Mouse (Mus musculus): ENCODE data around the gene Rmdn2. TPM values are rescaled to one million over a fixed set of nuclear protein-coding genes. Genes with fewer than 3 reads are reported as not detected.

The Rmdn2 gene
- 10 to 100 TPM in 1 of 2 experiments, 1 to 10 TPM in 1; 9.5 to 10.9 TPM for total RNA-seq (2021)

- intact Hi-C loops (cut with DNase I): no loop called here
These were observed at the start of gene Rmdn2 for GRCm38 (mm10) chr17:79611545-79611944. TSS of gene Rmdn2 (plus strand) at chr17:79611863.

GRCm38 (mm10) chr17:79563067-79563620, 48.5 kb upstream of the Rmdn2 start:
- intact Hi-C loops (cut with DNase I): loop anchor here (10.0 kb wide), 1 partner anchor 208 kb away; the partner anchor contains the start of gene Cdc42ep3
- DNase-seq: no peak

More at GRCm38 (mm10) chr17:79611545-79611944, at the start of gene Rmdn2:
- no peak for DNase-seq

- no peak for DNase-seq
These were observed 47.9 kb upstream of the Rmdn2 start for GRCm38 (mm10) chr17:79563721-79564120.

GRCm38 (mm10) chr17:79565241-79565961, 46.3 kb upstream of the Rmdn2 start:
- intact Hi-C loops (cut with DNase I): loop anchor here (5.0 to 10.0 kb wide), 2 partner anchors 211 to 453 kb away; partner anchors contain the start of gene Cdc42ep3
- DNase-seq: peak; percentile 84

More at GRCm38 (mm10) chr17:79563721-79564120, 47.9 kb upstream of the Rmdn2 start:
- intact Hi-C loops (cut with DNase I): loop anchor here (10.0 kb wide), 1 partner anchor 209 kb away; the partner anchor contains the start of gene Cdc42ep3

- intact Hi-C loops (cut with DNase I): loop anchor here (5.0 to 10.0 kb wide), 2 partner anchors 214 to 456 kb away; partner anchors contain the start of gene Cdc42ep3
- no peak for DNase-seq
These were observed 43.3 kb upstream of the Rmdn2 start for GRCm38 (mm10) chr17:79568401-79568800.

GRCm38 (mm10) chr17:79578328-79578727, 33.3 kb upstream of the Rmdn2 start:
- DNase-seq: no peak
- intact Hi-C loops (cut with DNase I): loop anchor here (10.0 kb wide), 1 partner anchor 584 kb away; no protein-coding TSS in a partner anchor

GRCm38 (mm10) chr17:79580264-79580920, 31.3 kb upstream of the Rmdn2 start:
- intact Hi-C loops (cut with DNase I): loop anchor here (5.0 kb wide), 1 partner anchor 468 kb away; no protein-coding TSS in a partner anchor
- peak; percentile 80 for DNase-seq

GRCm38 (mm10) chr17:79583466-79583865, 28.2 kb upstream of the Rmdn2 start:
- intact Hi-C loops (cut with DNase I): loop anchor here (5.0 kb wide), 1 partner anchor 471 kb away; no protein-coding TSS in a partner anchor
- DNase-seq: no peak

GRCm38 (mm10) chr17:79584246-79584800, 27.3 kb upstream of the Rmdn2 start:
- DNase-seq: no peak
- intact Hi-C loops (cut with DNase I): loop anchor here (5.0 kb wide), 1 partner anchor 472 kb away; no protein-coding TSS in a partner anchor

GRCm38 (mm10) chr17:79589913-79590312, 21.8 kb upstream of the Rmdn2 start:
- intact Hi-C loops (cut with DNase I): no loop called here
- DNase-seq: no peak

GRCm38 (mm10) chr17:79595996-79596395, 15.7 kb upstream of the Rmdn2 start:
- no peak for DNase-seq
- intact Hi-C loops (cut with DNase I): no loop called here

GRCm38 (mm10) chr17:79598151-79598550, 13.5 kb upstream of the Rmdn2 start:
- intact Hi-C loops (cut with DNase I): no loop called here

GRCm38 (mm10) chr17:79598596-79599577, 12.8 kb upstream of the Rmdn2 start:
- no peak for DNase-seq
- intact Hi-C loops (cut with DNase I): no loop called here

More at GRCm38 (mm10) chr17:79598151-79598550, 13.5 kb upstream of the Rmdn2 start:
- no peak for DNase-seq

GRCm38 (mm10) chr17:79600108-79600507, 11.6 kb upstream of the Rmdn2 start:
- no peak for DNase-seq
- intact Hi-C loops (cut with DNase I): no loop called here

- intact Hi-C loops (cut with DNase I): no loop called here
- no peak for DNase-seq
These were observed 9.3 kb upstream of the Rmdn2 start for GRCm38 (mm10) chr17:79602381-79602780.

- intact Hi-C loops (cut with DNase I): no loop called here
- no peak for DNase-seq
These were observed 8.2 kb upstream of the Rmdn2 start for GRCm38 (mm10) chr17:79603427-79603826.

GRCm38 (mm10) chr17:79605794-79606193, 5.9 kb upstream of the Rmdn2 start:
- intact Hi-C loops (cut with DNase I): no loop called here
- no peak for DNase-seq

GRCm38 (mm10) chr17:79609697-79610096, 2.0 kb upstream of the Rmdn2 start:
- no peak for DNase-seq
- intact Hi-C loops (cut with DNase I): no loop called here

GRCm38 (mm10) chr17:79610163-79610755, 1.4 kb upstream of the Rmdn2 start:
- intact Hi-C loops (cut with DNase I): no loop called here
- DNase-seq: no peak

Data from left cerebral cortex, postnatal 4 days (tissue).